Mouse (Mus musculus): ENCODE results near the gene Npy. TPM values are rescaled to one million over a fixed set of nuclear protein-coding genes. Genes with fewer than 3 reads are reported as not detected.
A peak's percentile ranks its signal among the peaks of the same experiment; 100 is the strongest.

Gene Npy
- polyA plus RNA-seq (2015; fragmentation: Nextera tagmentation; extraction: Ambion mirVana): 165 TPM in 2 replicates

DNA sequence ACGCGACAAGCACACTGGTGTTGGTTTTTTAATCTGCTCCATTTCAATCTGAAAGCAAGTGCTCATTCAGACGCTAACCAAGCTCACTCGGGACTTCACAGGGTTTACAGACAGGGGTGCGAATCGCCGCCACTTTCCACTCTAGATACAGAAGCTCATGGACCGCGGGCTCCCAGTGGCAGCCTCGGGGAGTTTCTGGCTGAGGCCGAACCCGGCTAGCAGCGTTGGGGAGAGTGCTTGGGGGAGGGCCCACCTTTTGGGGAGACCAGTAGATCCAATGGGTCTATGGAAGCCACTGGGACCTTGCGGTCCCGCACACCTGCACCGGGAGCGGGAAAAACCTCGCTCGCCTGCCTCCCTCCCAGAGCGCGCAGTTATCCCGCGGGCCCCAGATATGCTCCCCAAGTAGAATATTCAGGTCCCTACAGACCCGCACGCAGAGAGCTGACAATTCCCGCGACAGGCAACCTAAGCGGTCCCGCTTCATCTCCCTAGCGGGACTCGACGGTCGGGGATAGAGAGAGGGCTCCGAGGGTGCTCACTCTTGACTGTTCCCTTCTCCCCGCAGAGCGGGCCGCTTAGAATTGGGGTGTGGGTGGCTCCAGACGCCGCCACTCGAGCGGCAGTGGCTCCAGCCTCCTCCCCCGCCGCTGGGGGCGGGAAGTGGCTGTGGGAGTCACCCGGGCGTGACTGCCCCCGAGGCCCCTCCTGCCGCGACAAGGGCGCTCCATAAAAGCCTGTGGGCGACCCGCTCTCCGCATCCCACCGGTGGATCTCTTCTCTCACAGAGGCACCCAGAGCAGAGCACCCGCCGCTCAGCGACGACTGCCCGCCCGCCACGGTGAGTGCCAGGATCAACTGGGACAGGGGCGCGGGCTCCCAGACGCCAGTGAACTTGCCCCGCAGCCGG, at the start of gene Npy:
TSS of gene Npy (plus strand) at position 750 of the 910 bp plus-strand sequence.
- ATAC-seq: peak; percentile 78
- Histone ChIP-seq H3K4me2 (ENCODE audit: low read length) (peak within 1 kb of the TSS; percentile 76), H3K27me3 (replicated peaks; ENCODE audit: control insufficient read depth, insufficient read depth, low read length) (peaks cover 19% of the 10 kb centered on the region), H3K9me3 (ENCODE audit: control insufficient read depth, low read length) (no peaks in the 10 kb centered on the region), H3K4me1 (replicated peaks; ENCODE audit: control insufficient read depth, insufficient read depth, low read length) (peaks cover 12% of the 10 kb centered on the region), H3K4me3 (replicated peaks; ENCODE audit: low read length) (peak within 1 kb of the TSS; percentile 49), H3K9ac (replicated peaks; ENCODE audit: low read depth, low read length) (peak within 1 kb of the TSS; percentile 39), H3K36me3 (ENCODE audit: control insufficient read depth, insufficient read depth) (no peaks in the 10 kb centered on the region), H3K27ac (ENCODE audit: low read length) (no peak within 1 kb of the TSS)
- under 1% methylated on average over 66 of the region's 66 CpGs for WGBS

DNA sequence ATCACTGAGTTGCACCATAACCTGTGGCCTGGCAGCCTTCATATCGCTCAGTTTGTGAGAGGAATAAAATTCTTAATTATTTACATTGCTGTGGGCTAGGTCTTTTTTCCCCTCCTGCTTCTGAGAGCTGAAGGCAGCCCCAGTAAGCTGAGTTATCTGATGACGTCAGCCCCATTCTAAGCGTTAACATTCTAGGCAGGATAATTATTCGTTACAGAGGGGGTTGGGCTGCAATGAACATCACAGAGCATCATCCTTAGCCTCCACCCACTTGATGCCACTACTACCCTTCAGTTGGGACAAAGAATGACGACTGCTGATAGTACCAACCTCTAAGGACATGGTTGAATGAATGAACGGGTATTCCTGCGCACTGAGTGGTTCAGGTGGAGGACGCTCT, 47.5 kb upstream of the Npy start:
- H3K4me1 ChIP-seq (replicated peaks; ENCODE audit: control insufficient read depth, insufficient read depth, low read length): peaks cover 17% of the 10 kb centered on the region
- no peaks in the 10 kb centered on the region for H3K27me3 ChIP-seq (replicated peaks; ENCODE audit: control insufficient read depth, insufficient read depth, low read length)
- H3K36me3 ChIP-seq (ENCODE audit: control insufficient read depth, insufficient read depth): no peaks in the 10 kb centered on the region
- no peak overlapping the region for H3K27ac ChIP-seq (ENCODE audit: low read length)
- WGBS: 49% methylated on average over 8 of the region's 8 CpGs
- no peak overlapping the region for H3K9ac ChIP-seq (replicated peaks; ENCODE audit: low read depth, low read length)
- no peak overlapping the region for H3K4me3 ChIP-seq (replicated peaks; ENCODE audit: low read length)
- H3K4me2 ChIP-seq (ENCODE audit: low read length): no peak overlapping the region
- H3K9me3 ChIP-seq (ENCODE audit: control insufficient read depth, low read length): no peaks in the 10 kb centered on the region
- peak; percentile 51; the same call in 1 of the 2 replicates for ATAC-seq

- no peak for ATAC-seq
- no peaks in the 10 kb centered on the region for H3K27me3 ChIP-seq (replicated peaks; ENCODE audit: control insufficient read depth, insufficient read depth, low read length)
- H3K4me1 ChIP-seq (replicated peaks; ENCODE audit: control insufficient read depth, insufficient read depth, low read length): peaks cover 17% of the 10 kb centered on the region
- 0 out of 2 replicates have a peak overlapping the region, but pooled peaks have one; percentile 4 for H3K27ac ChIP-seq (ENCODE audit: low read length)
- 82% methylated on average over 13 of the region's 13 CpGs for WGBS
- no peaks in the 10 kb centered on the region for H3K36me3 ChIP-seq (ENCODE audit: control insufficient read depth, insufficient read depth)
- 0 out of 2 replicates have a peak overlapping the region, but pooled peaks have one; percentile 18 for H3K9ac ChIP-seq (replicated peaks; ENCODE audit: low read depth, low read length)
- no peak overlapping the region for H3K4me3 ChIP-seq (replicated peaks; ENCODE audit: low read length)
- H3K4me2 ChIP-seq (ENCODE audit: low read length): no peak overlapping the region
- H3K9me3 ChIP-seq (ENCODE audit: control insufficient read depth, low read length): no peaks in the 10 kb centered on the region
These were observed 44.4 kb upstream of the Npy start for GRCm38 (mm10) chr6:49778109-49778508.

DNA sequence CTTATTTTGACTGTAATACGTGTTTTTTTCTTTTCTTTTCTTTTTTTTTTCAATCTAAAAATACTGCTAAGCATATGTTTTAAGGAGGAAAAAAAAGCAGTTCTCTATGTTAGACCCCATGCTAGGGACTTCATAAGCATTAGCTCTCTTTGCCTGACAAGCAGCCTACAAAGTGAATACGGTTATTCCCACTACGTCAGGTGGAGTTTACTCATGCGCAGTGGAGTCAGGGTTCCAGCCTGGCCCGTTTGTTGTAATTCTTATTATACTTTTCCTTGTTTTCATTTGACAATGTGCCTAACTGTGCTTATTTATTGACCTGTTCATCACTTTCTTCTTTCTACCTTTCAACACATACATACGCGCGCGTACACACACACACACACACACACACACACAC, 43.8 kb upstream of the Npy start:
- WGBS: 81% methylated on average over 9 of the region's 9 CpGs
- Histone ChIP-seq H3K27me3 (replicated peaks; ENCODE audit: control insufficient read depth, insufficient read depth, low read length) (no peaks in the 10 kb centered on the region), H3K27ac (ENCODE audit: low read length) (no peak overlapping the region), H3K36me3 (ENCODE audit: control insufficient read depth, insufficient read depth) (no peaks in the 10 kb centered on the region), H3K4me3 (replicated peaks; ENCODE audit: low read length) (no peak overlapping the region), H3K4me2 (ENCODE audit: low read length) (no peak overlapping the region), H3K9ac (replicated peaks; ENCODE audit: low read depth, low read length) (no peak overlapping the region), H3K9me3 (ENCODE audit: control insufficient read depth, low read length) (no peaks in the 10 kb centered on the region), H3K4me1 (replicated peaks; ENCODE audit: control insufficient read depth, insufficient read depth, low read length) (peaks cover 17% of the 10 kb centered on the region)
- no peak for ATAC-seq

DNA sequence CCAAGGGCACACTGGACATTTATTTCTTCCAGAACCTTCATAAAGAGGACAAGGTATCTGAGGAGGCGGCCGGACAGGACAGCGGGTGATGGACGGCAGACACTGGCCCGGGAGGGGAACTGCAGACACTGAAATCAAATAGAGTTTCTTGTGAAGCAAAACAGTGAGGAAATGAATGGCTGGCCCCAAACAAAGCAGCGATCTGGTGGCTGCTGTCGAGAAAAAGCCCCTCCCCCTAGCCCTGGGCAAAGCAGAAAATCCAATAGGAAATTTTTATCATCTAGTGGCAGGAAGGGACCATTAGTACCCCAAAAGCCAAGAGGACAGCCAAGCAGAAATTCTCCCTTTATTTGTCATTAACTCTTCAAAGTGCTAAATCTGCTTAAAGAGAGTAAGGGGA, 42.9 kb upstream of the Npy start:
- peak overlapping the region; percentile 10 for H3K4me2 ChIP-seq (ENCODE audit: low read length)
- peaks cover 12% of the 10 kb centered on the region for H3K4me1 ChIP-seq (replicated peaks; ENCODE audit: control insufficient read depth, insufficient read depth, low read length)
- WGBS: 12% methylated on average over 7 of the region's 7 CpGs
- H3K27me3 ChIP-seq (replicated peaks; ENCODE audit: control insufficient read depth, insufficient read depth, low read length): no peaks in the 10 kb centered on the region
- no peaks in the 10 kb centered on the region for H3K9me3 ChIP-seq (ENCODE audit: control insufficient read depth, low read length)
- ATAC-seq: peak; percentile 61; the same call in 1 of the 2 replicates
- H3K36me3 ChIP-seq (ENCODE audit: control insufficient read depth, insufficient read depth): no peaks in the 10 kb centered on the region
- no peak overlapping the region for H3K27ac ChIP-seq (ENCODE audit: low read length)
- H3K9ac ChIP-seq (replicated peaks; ENCODE audit: low read depth, low read length): 0 out of 2 replicates have a peak overlapping the region, but pooled peaks have one; percentile 12
- H3K4me3 ChIP-seq (replicated peaks; ENCODE audit: low read length): no peak overlapping the region

DNA sequence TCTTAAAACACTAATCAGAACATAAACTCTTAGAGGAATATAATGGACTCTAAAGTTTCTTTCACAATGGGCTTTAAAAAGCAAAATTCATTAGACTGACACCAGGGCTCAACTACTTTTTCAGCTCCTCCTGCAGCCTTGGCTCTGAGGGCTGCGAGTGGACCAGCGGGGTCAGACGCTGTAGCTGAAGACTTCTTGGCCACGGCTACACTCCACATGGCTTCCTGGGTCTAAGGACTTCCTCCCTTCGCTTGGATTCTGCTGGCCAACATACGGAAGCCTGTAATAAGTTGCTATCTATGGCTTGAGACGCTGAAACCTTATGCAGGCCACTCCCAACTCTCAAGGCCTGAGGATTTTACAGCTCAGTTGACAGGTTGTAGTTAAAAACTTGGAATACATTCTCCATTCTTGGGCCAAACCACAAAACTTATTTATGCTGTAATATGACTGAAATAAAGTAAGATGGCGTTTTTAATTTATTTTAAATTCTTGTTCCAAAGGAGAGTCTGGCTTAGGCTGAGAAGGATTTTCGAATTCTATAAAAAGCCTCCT, 41.6 kb upstream of the Npy start:
- H3K4me2 ChIP-seq (ENCODE audit: low read length): no peak overlapping the region
- no peak overlapping the region for H3K27ac ChIP-seq (ENCODE audit: low read length)
- H3K27me3 ChIP-seq (replicated peaks; ENCODE audit: control insufficient read depth, insufficient read depth, low read length): no peaks in the 10 kb centered on the region
- no peaks in the 10 kb centered on the region for H3K9me3 ChIP-seq (ENCODE audit: control insufficient read depth, low read length)
- H3K4me3 ChIP-seq (replicated peaks; ENCODE audit: low read length): no peak overlapping the region
- no peak overlapping the region for H3K9ac ChIP-seq (replicated peaks; ENCODE audit: low read depth, low read length)
- H3K36me3 ChIP-seq (ENCODE audit: control insufficient read depth, insufficient read depth): no peaks in the 10 kb centered on the region
- H3K4me1 ChIP-seq (replicated peaks; ENCODE audit: control insufficient read depth, insufficient read depth, low read length): peaks cover 10% of the 10 kb centered on the region
- WGBS: 88% methylated on average over 9 of the region's 9 CpGs
- ATAC-seq: no peak

- H3K4me3 ChIP-seq (replicated peaks; ENCODE audit: low read length): no peak overlapping the region
- no peak overlapping the region for H3K9ac ChIP-seq (replicated peaks; ENCODE audit: low read depth, low read length)
- no peaks in the 10 kb centered on the region for H3K36me3 ChIP-seq (ENCODE audit: control insufficient read depth, insufficient read depth)
- no peaks in the 10 kb centered on the region for H3K9me3 ChIP-seq (ENCODE audit: control insufficient read depth, low read length)
- peaks cover 10% of the 10 kb centered on the region for H3K4me1 ChIP-seq (replicated peaks; ENCODE audit: control insufficient read depth, insufficient read depth, low read length)
- no peaks in the 10 kb centered on the region for H3K27me3 ChIP-seq (replicated peaks; ENCODE audit: control insufficient read depth, insufficient read depth, low read length)
- 91% methylated on average over 5 of the region's 5 CpGs for WGBS
- H3K27ac ChIP-seq (ENCODE audit: low read length): no peak overlapping the region
- no peak overlapping the region for H3K4me2 ChIP-seq (ENCODE audit: low read length)
- ATAC-seq: no peak
These were observed 40.7 kb upstream of the Npy start for GRCm38 (mm10) chr6:49781852-49782251.

GRCm38 (mm10) chr6:49782679-49783078, 39.8 kb upstream of the Npy start:
- 96% methylated on average over 7 of the region's 7 CpGs for WGBS
- no peak overlapping the region for H3K4me3 ChIP-seq (replicated peaks; ENCODE audit: low read length)
- peaks cover 10% of the 10 kb centered on the region for H3K4me1 ChIP-seq (replicated peaks; ENCODE audit: control insufficient read depth, insufficient read depth, low read length)
- no peak for ATAC-seq
- H3K27ac ChIP-seq (ENCODE audit: low read length): no peak overlapping the region
- no peaks in the 10 kb centered on the region for H3K36me3 ChIP-seq (ENCODE audit: control insufficient read depth, insufficient read depth)
- no peaks in the 10 kb centered on the region for H3K9me3 ChIP-seq (ENCODE audit: control insufficient read depth, low read length)
- no peaks in the 10 kb centered on the region for H3K27me3 ChIP-seq (replicated peaks; ENCODE audit: control insufficient read depth, insufficient read depth, low read length)
- H3K9ac ChIP-seq (replicated peaks; ENCODE audit: low read depth, low read length): no peak overlapping the region
- H3K4me2 ChIP-seq (ENCODE audit: low read length): no peak overlapping the region

GRCm38 (mm10) chr6:49792524-49792923, 30.0 kb upstream of the Npy start:
- Histone ChIP-seq H3K4me2 (ENCODE audit: low read length) (no peak overlapping the region), H3K36me3 (ENCODE audit: control insufficient read depth, insufficient read depth) (no peaks in the 10 kb centered on the region), H3K4me1 (replicated peaks; ENCODE audit: control insufficient read depth, insufficient read depth, low read length) (no peaks in the 10 kb centered on the region), H3K4me3 (replicated peaks; ENCODE audit: low read length) (no peak overlapping the region), H3K27ac (ENCODE audit: low read length) (no peak overlapping the region), H3K9me3 (ENCODE audit: control insufficient read depth, low read length) (no peaks in the 10 kb centered on the region), H3K9ac (replicated peaks; ENCODE audit: low read depth, low read length) (no peak overlapping the region), H3K27me3 (replicated peaks; ENCODE audit: control insufficient read depth, insufficient read depth, low read length) (no peaks in the 10 kb centered on the region)
- WGBS: 88% methylated on average over 12 of the region's 12 CpGs
- no peak for ATAC-seq
